Mouse (Mus musculus): ENCODE measurements around the gene Tsr1. TPM values are rescaled to one million over a fixed set of nuclear protein-coding genes. Genes with fewer than 3 reads are reported as not detected.
A peak's percentile ranks its signal among the peaks of the same experiment; 100 is the strongest.

The Tsr1 gene
- polyA plus RNA-seq, 1 experiment = 12.2 TPM

- WGBS = 1% methylated on average over 47 of the region's 55 CpGs
- DNase-seq (ENCODE audit: low read depth, low spot score) = no peak
Measured at GRCm38 (mm10) chr11:74895980-74896900, 1.6 kb upstream of the Tsr1 start.

DNA sequence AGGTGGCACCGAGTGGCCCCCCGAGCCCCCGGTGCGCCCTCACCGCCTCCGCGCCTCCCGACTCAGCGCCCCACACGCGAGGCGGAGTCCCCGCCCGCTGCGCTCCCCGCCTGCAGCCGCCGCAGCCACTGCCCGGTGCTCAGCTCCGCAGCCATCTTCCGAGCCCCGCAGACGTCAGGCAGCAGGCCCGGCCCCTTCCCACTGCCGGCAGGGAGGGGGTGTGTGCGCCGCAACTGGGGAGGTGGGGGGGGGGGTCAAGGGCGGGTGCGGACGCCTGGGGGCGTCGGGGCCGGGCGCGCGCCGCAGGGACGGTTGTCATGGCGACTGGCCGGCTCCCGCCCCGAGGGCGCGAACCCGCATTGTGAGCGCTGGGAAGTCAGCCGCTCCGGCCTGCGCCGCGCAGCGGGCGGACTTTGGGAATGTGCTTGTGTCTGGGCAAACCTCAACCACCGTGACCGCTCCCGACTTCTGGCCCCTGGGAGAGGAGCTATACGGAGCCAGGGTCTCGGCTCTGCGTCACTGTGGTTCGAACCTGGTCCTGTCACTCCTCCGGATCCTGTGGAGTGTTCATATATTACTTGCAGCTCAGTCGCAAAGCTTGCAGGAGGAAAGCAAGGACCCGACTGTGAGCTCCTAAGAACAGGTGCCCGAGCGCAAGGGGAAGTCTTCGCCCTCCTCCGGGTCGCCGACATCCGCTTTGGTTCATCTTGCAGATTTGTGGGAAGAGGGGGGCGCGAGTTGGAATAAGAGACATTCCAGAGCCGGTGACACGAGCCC is 782 bp upstream of the Tsr1 start, which contains the start of gene Sgsm2:
TSS of gene Sgsm2 (minus strand) at position 160 of the 777 bp plus-strand sequence.
- WGBS = under 1% methylated on average over 60 of the region's 74 CpGs
- no peak for DNase-seq (ENCODE audit: low read depth, low spot score)

DNA sequence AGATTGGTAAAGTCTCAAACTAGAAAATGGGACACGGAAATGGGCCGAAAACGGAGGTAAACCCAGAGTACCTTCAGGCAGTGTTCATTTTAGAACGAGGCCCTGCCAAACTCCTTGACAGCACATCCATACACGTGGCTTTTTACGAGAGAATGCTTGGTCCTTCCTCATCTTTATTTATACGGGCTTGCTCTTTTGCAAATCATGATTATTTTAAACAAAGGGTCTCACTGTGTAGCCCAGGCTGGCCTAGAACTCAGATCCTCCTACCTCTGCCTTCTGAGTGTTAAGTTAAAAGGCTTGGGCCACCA is 601 bp downstream of the Tsr1 start:
- no peak for DNase-seq (ENCODE audit: low read depth, low spot score)
- WGBS = under 1% methylated on average over 7 of the region's 7 CpGs

GRCm38 (mm10) chr11:74901555-74901954 is 3.7 kb downstream of the Tsr1 start:
- no peak for DNase-seq (ENCODE audit: low read depth, low spot score)
- 34% methylated on average over 6 of the region's 6 CpGs for WGBS

DNA sequence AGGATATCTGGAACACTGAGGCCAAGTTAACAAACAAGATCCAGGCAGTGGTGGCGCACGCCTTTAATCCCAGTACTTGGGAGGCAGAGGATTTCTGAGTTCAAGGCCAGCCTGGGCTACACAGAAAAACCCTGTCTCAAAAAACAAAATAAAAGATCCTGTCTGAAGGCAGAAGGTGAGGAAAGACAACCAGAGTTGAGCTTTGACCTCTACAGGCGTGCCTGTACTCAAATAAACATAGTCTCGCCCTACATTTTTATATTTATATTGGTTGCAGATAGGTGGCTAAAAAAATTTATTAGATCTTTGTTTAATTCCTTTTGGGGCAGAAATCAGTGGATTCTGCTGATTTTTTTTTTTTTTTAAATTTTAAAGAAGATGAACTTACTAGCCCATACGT is 4.5 kb downstream of the Tsr1 start:
- WGBS = 50% methylated on average over 5 of the region's 5 CpGs
- DNase-seq (ENCODE audit: low read depth, low spot score) = no peak

- DNase-seq (ENCODE audit: low read depth, low spot score) = no peak
- 93% methylated on average over 6 of the region's 6 CpGs for WGBS
Measured at GRCm38 (mm10) chr11:74907850-74908249, 10.0 kb downstream of the Tsr1 start.

- WGBS = 66% methylated on average over 12 of the region's 12 CpGs
- no peak for DNase-seq (ENCODE audit: low read depth, low spot score)
Measured at GRCm38 (mm10) chr11:74908618-74909399, 10.9 kb downstream of the Tsr1 start.

- WGBS = 92% methylated on average over 4 of the region's 4 CpGs
Measured at GRCm38 (mm10) chr11:74909978-74910377, 12.1 kb downstream of the Tsr1 start.

DNA sequence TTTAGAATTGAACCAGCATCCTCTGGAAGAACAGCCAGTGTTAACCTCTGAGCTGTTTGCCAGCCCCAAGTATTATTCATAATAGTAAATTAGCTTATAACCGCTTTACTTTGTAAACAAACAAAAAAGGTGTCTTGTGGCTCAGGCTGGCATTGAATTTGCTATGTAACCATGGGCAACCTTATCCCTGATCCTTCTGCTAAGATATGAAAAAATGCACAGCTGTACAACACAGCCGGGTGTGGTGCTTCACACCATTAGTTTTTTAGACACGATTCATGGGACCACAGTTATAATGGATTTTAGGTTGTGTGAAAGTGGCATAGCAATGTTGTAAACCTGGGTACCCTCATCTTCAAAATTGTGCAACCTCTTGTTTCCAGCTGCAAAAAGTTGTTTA is 14.6 kb downstream of the Tsr1 start:
- 67% methylated on average over 3 of the region's 3 CpGs for WGBS
- DNase-seq (ENCODE audit: low read depth, low spot score) = no peak

More at GRCm38 (mm10) chr11:74909978-74910377, 12.1 kb downstream of the Tsr1 start:
- no peak for DNase-seq (ENCODE audit: low read depth, low spot score)

DNA sequence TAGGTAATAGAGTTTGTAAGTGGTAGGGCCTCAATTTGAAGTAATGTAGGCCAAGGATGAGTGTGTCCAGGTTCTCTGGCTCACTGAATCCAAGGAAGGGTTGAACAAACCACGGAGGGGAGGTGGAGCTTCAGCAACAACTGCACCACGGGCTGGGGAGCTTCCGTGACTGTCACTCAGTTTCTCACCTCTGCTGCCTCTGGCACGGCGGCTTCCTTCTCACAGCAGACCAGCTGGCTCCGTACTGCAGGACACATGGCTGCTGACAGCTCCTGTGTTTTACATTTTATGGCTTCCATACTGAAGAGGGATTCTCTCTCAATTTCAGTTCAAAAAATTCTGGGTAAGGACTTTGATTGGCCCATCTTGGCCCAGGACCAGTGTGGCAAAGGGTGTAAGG is 21.4 kb downstream of the Tsr1 start:
- WGBS = 74% methylated on average over 6 of the region's 6 CpGs
- no peak for DNase-seq (ENCODE audit: low read depth, low spot score)

DNA sequence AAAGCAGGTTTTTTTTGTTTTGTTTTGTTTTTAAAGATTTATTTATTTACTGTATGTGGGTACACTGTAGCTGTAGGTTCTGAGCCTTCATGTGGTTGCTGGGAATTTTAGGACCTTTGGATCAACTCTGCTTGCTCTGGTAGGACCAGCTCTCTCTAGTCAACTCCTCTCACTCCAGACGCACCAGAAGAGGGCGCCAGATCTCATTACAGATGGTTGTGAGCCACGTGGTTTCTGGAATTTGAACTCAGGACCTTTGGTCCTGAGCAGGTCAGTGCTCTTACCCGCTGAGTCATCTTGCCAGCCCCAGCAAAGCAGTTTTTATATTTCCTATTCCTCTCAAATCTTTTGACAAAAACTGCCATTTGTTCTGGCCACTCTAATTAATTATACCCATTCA is 26.3 kb downstream of the Tsr1 start:
- WGBS = 27% methylated on average over 4 of the region's 4 CpGs
- DNase-seq (ENCODE audit: low read depth, low spot score) = peak; percentile 47

- peak; percentile 88 for DNase-seq (ENCODE audit: low read depth, low spot score)
- WGBS = 1% methylated on average over 80 of the region's 88 CpGs
Measured at GRCm38 (mm10) chr11:74925577-74926387, 27.9 kb downstream of the Tsr1 start, which contains the start of the genes Smg6 and Srr. TSS of gene Smg6 (plus strand) at chr11:74925823. TSS of gene Srr (minus strand) at chr11:74925948.

DNA sequence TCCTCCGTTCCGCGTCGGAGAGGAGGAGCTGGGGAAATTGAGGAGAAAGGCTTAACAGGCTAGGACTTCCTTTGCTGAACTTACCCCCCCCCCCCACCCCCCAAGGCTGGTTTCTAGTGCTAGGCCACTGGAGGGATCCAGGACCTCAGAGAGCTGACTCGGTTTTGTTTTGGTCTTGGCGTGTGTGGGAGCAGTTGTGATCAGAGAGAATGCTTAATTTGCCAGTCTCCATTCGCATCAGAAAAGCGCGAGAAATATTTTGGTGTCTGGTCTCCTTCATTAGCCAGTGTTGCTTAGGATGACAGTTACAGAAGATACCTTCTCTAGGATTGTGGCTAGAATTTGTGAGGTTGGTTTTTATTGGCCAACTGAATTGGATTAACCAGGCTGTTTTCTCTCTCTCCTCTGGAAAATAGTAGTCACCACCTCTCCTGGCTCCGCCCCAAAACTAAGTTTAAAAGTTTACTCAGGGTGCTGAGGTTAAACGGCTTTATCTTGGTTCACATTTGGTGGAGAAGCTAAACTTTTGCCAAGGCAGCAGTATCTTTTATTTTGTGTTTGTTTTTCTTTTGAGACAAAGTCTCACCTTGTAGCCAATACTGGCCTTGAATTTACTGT is 28.6 kb downstream of the Tsr1 start:
- DNase-seq (ENCODE audit: low read depth, low spot score) = peak; percentile 91
- 2% methylated on average over 11 of the region's 11 CpGs for WGBS

GRCm38 (mm10) chr11:74927236-74927725 is 29.4 kb downstream of the Tsr1 start:
- DNase-seq (ENCODE audit: low read depth, low spot score) = no peak
- 79% methylated on average over 2 of the region's 2 CpGs for WGBS

DNA sequence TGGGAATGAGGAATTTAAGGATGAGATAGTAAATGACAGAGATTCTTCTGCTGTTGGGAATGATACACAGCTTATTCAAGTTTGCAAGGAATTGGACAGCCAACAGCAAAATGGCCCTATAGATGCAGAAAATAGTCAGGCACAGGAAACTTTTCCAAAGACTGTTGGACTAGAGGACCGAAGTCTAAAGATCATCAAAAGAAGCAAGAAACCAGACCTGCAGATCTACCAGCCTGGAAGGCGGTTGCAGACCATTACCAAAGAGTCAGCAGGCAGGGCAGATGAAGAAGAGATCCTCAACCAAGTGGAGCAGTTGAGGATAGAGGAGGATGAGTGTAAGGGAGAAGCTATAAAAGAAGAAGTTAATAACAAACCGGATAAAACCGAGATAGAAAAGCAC is 31.2 kb downstream of the Tsr1 start:
- WGBS = 67% methylated on average over 4 of the region's 4 CpGs
- no peak for DNase-seq (ENCODE audit: low read depth, low spot score)

DNA sequence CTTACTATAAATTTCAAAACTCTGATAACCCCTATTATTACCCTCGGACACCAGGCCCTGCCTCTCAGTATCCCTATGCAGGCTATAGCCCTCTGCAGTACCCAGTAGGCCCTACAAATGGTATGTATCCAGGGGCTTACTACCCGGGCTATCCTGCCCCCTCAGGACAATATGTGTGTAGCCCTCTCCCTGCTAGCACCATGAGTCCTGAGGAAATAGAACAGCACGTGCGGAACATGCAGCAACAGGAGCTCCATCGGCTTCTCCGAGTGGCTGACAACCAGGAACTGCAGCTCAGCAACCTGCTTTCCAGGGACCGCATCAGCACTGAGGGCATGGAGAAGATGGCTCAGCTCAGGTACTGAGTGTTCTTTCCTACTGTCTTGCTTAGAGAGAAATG is 32.5 kb downstream of the Tsr1 start:
- DNase-seq (ENCODE audit: low read depth, low spot score) = no peak
- WGBS = 88% methylated on average over 7 of the region's 7 CpGs

DNA sequence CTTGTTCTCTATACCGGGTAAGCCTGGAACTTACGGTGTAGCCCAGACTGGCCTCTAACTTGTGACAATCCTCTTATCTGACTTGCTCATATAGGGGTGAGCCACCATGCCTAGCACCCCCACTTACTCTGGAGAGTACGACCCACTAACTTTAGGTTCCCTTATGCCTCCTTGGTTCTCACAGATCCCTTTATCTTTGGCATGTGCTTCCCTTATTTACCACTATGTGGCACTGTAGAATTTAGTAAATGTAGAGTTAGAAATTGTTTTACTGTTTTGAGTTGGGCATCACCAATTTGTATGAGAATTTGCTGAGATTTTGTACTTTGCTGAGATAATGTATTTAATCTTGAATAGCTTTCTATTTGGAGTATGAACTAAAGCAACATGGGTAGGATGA is 48.5 kb downstream of the Tsr1 start:
- DNase-seq (ENCODE audit: low read depth, low spot score) = no peak
- 78% methylated on average over 3 of the region's 3 CpGs for WGBS

DNA sequence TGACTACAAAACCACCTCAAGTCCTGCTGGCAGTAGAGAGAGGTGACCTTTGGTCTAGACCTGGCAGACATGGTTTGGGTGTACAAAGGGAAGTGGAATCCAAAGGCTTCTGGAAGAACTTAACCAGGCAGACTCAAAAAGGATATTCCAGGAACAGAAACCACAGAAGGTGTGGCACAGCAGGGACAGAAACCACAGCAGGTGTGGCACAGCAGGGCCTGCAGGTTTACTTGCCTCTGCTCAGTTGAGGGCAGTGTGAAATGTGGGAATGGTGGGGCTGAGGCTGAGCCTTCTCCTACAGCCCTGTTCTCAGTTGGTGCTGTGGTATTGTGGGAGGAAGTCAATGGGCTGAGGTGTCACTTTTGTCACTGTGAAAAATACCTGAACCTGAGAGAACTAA is 57.0 kb downstream of the Tsr1 start:
- DNase-seq (ENCODE audit: low read depth, low spot score) = peak; percentile 85

- no peak for DNase-seq (ENCODE audit: low read depth, low spot score)
Measured at GRCm38 (mm10) chr11:74956006-74956405, 58.1 kb downstream of the Tsr1 start.
